Mouse (Mus musculus): ENCODE measurements around the gene Rin2. TPM values are rescaled to one million over a fixed set of nuclear protein-coding genes. Genes with fewer than 3 reads are reported as not detected.

Gene Rin2
- polyA plus RNA-seq, 1 experiment = 8.2 TPM

DNA sequence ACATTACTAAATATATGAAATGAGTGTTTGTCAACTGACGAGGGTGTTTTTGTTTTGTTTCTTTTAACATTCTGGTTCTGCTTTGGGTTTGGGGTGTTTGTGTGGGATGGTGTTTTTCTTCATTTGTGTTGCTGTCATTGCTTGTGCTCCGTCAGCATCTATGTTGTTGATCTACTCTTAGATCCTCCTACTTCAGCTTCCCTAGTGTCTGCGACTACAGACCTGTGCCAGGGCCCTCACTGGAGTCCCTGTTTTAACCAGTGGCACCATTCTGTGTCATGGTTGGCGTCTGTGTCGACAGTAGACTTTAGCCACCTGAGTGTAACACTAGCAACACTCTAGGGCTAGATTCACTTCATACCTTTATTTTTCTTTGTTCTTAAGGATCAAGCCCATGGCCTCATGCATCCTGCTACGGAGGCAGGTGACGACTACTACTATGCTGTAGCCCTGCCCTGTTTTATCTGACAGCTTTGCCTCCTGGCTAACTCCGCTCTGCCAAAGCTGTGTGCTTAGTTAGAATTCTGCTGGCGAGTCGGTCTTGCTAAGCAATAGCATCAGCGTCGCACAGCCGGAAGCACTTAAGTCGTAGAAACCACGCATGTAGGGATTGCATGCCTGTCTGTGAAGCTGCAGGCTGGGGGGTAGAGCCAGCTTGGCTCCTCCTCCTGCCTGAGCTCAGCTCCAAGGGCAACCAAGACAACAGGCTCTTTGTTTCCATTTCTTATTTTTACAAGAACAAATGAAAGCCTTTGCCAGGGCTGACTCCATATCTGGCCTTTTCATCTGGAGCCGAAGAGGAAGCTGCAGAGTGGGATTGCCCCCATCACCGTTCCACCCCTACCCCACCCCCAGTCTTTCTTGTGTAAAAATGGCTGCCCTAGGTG lies 157.2 kb downstream of the Rin2 start:
- H3K36me3 ChIP-seq (ENCODE audit: control insufficient read depth, insufficient read depth, low read length, poor library complexity, severe bottlenecking) = no peaks in the 10 kb centered on the region
- TF ChIP-seq CTCF (IDR thresholded peaks at IDR 0.05; ENCODE audit: low read depth, low read length) (no peak), EP300 (IDR thresholded peaks at IDR 0.05; ENCODE audit: insufficient read depth, low read depth, low read length) (no peak), POLR2A (IDR thresholded peaks at IDR 0.05; ENCODE audit: insufficient read depth, low read length) (no peak)
- no peak overlapping the region for H3K27ac ChIP-seq (ENCODE audit: insufficient read depth, low read length)
- H3K9me3 ChIP-seq (replicated peaks; ENCODE audit: control insufficient read depth, insufficient read depth, low read length, poor library complexity, severe bottlenecking) = no peaks in the 10 kb centered on the region
- H3K27me3 ChIP-seq (ENCODE audit: control insufficient read depth, insufficient read depth, low read length, poor library complexity, severe bottlenecking) = no peaks in the 10 kb centered on the region
- H3K4me3 ChIP-seq (ENCODE audit: low read depth, low read length) = no peak overlapping the region
- H3K9ac ChIP-seq (ENCODE audit: low read depth, poor library complexity, severe bottlenecking) = no peak overlapping the region
- H3K4me1 ChIP-seq (ENCODE audit: control insufficient read depth, insufficient read depth, low read length) = no peaks in the 10 kb centered on the region

DNA sequence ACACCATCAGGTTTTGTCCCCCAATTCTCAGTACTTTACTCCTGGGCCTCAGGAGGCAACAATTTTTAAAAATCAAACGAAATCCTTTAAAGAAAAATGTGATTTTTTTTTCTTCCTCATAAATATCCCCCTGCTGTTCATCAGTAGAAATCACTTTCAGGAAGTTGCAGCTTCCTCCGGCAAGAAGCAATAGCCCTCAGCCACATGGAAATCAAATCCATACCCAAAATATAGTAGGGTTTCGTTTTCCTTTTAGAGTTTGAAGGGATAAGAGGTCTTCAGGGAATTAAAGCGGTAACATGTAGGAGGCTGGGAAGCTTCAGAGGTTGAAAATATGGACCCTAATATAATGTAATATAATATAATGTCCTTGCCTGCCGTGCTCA lies 157.8 kb downstream of the Rin2 start:
- H3K4me1 ChIP-seq (ENCODE audit: control insufficient read depth, insufficient read depth, low read length) = no peaks in the 10 kb centered on the region
- no peak overlapping the region for H3K27ac ChIP-seq (ENCODE audit: insufficient read depth, low read length)
- no peaks in the 10 kb centered on the region for H3K9me3 ChIP-seq (replicated peaks; ENCODE audit: control insufficient read depth, insufficient read depth, low read length, poor library complexity, severe bottlenecking)
- no peaks in the 10 kb centered on the region for H3K27me3 ChIP-seq (ENCODE audit: control insufficient read depth, insufficient read depth, low read length, poor library complexity, severe bottlenecking)
- TF ChIP-seq POLR2A (IDR thresholded peaks at IDR 0.05; ENCODE audit: insufficient read depth, low read length) = no peak
- TF ChIP-seq CTCF (IDR thresholded peaks at IDR 0.05; ENCODE audit: low read depth, low read length) = no peak
- no peak for TF ChIP-seq EP300 (IDR thresholded peaks at IDR 0.05; ENCODE audit: insufficient read depth, low read depth, low read length)
- no peak overlapping the region for H3K9ac ChIP-seq (ENCODE audit: low read depth, poor library complexity, severe bottlenecking)
- H3K36me3 ChIP-seq (ENCODE audit: control insufficient read depth, insufficient read depth, low read length, poor library complexity, severe bottlenecking) = no peaks in the 10 kb centered on the region
- H3K4me3 ChIP-seq (ENCODE audit: low read depth, low read length) = no peak overlapping the region

DNA sequence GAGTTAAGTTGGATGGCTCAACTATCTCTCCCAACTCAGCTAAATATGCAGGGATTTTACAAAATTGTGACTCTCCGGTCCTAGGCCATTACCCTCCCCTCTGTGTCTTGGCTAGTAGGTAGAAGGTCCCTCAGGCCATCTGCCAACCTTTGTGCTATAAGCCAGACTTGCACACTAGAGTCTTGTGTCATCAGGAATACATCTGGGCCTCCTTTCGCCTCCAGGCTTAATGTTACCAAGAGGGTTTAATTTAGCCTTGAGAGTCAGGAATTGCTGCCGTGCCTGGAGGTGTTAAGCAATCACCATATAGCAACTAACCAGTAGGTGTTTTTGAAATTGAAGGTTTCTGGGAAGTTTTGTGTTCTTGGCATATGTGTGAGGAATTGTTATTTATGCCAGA lies 158.3 kb downstream of the Rin2 start:
- TF ChIP-seq CTCF (IDR thresholded peaks at IDR 0.05; ENCODE audit: low read depth, low read length) (no peak), EP300 (IDR thresholded peaks at IDR 0.05; ENCODE audit: insufficient read depth, low read depth, low read length) (no peak), POLR2A (IDR thresholded peaks at IDR 0.05; ENCODE audit: insufficient read depth, low read length) (no peak)
- Histone ChIP-seq H3K27ac (ENCODE audit: insufficient read depth, low read length) (no peak overlapping the region), H3K4me1 (ENCODE audit: control insufficient read depth, insufficient read depth, low read length) (no peaks in the 10 kb centered on the region)

DNA sequence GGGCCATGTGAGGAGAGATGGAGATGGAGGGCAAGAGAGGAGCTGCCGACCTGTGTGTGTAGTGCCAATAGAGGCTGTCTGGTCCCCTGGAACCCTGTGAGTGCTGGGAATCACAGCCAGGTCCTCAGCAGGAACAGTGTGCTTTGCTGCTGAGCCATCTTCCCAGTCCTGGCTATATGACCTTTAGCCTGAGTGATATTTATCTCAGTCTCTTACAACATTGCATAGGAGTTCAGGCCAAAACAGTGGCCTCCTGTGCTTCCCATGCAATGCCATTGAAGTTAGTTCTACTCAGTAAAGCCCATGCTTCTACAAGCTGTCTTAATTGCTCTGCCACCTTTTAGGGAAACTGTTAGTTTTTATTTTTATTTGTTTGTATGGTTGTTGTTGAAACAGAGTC lies 160.9 kb downstream of the Rin2 start:
- H3K27me3 ChIP-seq (ENCODE audit: control insufficient read depth, insufficient read depth, low read length, poor library complexity, severe bottlenecking) = no peaks in the 10 kb centered on the region
- H3K4me3 ChIP-seq (ENCODE audit: low read depth, low read length) = no peak overlapping the region
- H3K9me3 ChIP-seq (replicated peaks; ENCODE audit: control insufficient read depth, insufficient read depth, low read length, poor library complexity, severe bottlenecking) = no peaks in the 10 kb centered on the region
- no peak overlapping the region for H3K27ac ChIP-seq (ENCODE audit: insufficient read depth, low read length)
- TF ChIP-seq POLR2A (IDR thresholded peaks at IDR 0.05; ENCODE audit: insufficient read depth, low read length) = no peak
- TF ChIP-seq EP300 (IDR thresholded peaks at IDR 0.05; ENCODE audit: insufficient read depth, low read depth, low read length) = no peak
- TF ChIP-seq CTCF (IDR thresholded peaks at IDR 0.05; ENCODE audit: low read depth, low read length) = no peak
- H3K9ac ChIP-seq (ENCODE audit: low read depth, poor library complexity, severe bottlenecking) = no peak overlapping the region
- H3K36me3 ChIP-seq (ENCODE audit: control insufficient read depth, insufficient read depth, low read length, poor library complexity, severe bottlenecking) = no peaks in the 10 kb centered on the region
- H3K4me1 ChIP-seq (ENCODE audit: control insufficient read depth, insufficient read depth, low read length) = no peaks in the 10 kb centered on the region

More for the DNA sequence above, 158.3 kb downstream of the Rin2 start:
- no peak overlapping the region for H3K4me3 ChIP-seq (ENCODE audit: low read depth, low read length)
- H3K9ac ChIP-seq (ENCODE audit: low read depth, poor library complexity, severe bottlenecking) = no peak overlapping the region
- H3K36me3 ChIP-seq (ENCODE audit: control insufficient read depth, insufficient read depth, low read length, poor library complexity, severe bottlenecking) = no peaks in the 10 kb centered on the region
- H3K9me3 ChIP-seq (replicated peaks; ENCODE audit: control insufficient read depth, insufficient read depth, low read length, poor library complexity, severe bottlenecking) = no peaks in the 10 kb centered on the region
- no peaks in the 10 kb centered on the region for H3K27me3 ChIP-seq (ENCODE audit: control insufficient read depth, insufficient read depth, low read length, poor library complexity, severe bottlenecking)

DNA sequence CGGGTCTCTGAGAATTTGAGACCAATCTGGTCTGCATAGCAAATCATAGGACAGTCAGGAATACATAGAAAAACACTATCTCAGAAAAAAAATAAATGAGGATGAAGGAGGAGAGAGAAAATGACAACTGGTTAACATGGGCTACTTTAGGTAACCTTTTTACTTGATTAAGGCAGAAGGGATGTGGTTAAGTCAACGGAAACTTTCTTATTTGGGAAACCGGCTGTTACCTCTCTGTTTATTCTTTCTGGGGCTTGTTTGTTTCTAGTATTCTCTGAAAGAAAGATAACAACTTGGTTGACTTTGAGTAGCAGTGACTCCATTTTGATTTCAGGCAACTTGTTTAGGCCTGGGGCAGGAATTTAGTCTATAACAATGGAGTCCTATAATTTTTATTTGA lies 163.7 kb downstream of the Rin2 start:
- Histone ChIP-seq H3K4me1 (ENCODE audit: control insufficient read depth, insufficient read depth, low read length) (no peaks in the 10 kb centered on the region), H3K4me3 (ENCODE audit: low read depth, low read length) (no peak overlapping the region), H3K9ac (ENCODE audit: low read depth, poor library complexity, severe bottlenecking) (no peak overlapping the region), H3K27me3 (ENCODE audit: control insufficient read depth, insufficient read depth, low read length, poor library complexity, severe bottlenecking) (no peaks in the 10 kb centered on the region), H3K27ac (ENCODE audit: insufficient read depth, low read length) (no peak overlapping the region), H3K9me3 (replicated peaks; ENCODE audit: control insufficient read depth, insufficient read depth, low read length, poor library complexity, severe bottlenecking) (no peaks in the 10 kb centered on the region), H3K36me3 (ENCODE audit: control insufficient read depth, insufficient read depth, low read length, poor library complexity, severe bottlenecking) (no peaks in the 10 kb centered on the region)
- TF ChIP-seq CTCF (IDR thresholded peaks at IDR 0.05; ENCODE audit: low read depth, low read length) (no peak), EP300 (IDR thresholded peaks at IDR 0.05; ENCODE audit: insufficient read depth, low read depth, low read length) (no peak)

DNA sequence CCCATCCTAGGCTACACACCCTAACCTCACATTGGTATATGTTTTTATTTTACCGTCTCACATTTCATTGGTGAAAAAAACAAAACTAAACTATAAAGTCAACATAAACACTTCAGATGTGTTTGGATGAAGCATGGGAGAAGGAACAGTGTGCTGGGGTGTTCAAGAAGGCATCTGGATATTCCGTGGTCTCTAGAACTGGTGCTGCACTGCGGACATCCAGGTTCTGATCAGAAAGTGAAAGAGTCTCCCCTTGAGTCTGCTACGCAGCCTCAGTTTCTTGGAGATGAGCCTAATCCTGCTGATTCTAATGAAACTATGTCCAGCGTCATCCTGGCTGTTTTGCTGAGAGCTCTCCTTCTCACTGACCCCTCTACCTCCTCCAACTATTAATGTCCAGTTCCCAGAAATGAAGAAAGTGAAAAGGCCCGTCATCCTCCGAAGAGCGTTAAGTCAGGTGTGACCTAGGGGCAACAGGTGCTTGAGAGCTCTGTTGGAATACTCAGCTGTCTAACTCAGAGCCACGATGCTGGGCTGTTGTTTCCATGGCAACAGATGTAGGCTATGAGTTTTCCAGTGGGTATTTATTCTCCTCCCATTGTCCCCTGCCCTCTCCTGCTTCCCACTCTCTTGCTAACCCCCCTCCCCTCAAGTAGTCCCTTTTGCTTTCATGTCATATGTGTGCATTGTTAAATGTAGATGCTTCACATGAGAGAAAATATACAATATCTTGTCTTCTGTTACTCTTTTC lies 164.7 kb downstream of the Rin2 start:
- no peaks in the 10 kb centered on the region for H3K4me1 ChIP-seq (ENCODE audit: control insufficient read depth, insufficient read depth, low read length)
- no peak overlapping the region for H3K27ac ChIP-seq (ENCODE audit: insufficient read depth, low read length)
- H3K27me3 ChIP-seq (ENCODE audit: control insufficient read depth, insufficient read depth, low read length, poor library complexity, severe bottlenecking) = no peaks in the 10 kb centered on the region
- TF ChIP-seq CTCF (IDR thresholded peaks at IDR 0.05; ENCODE audit: low read depth, low read length) = no peak
- no peak for TF ChIP-seq POLR2A (IDR thresholded peaks at IDR 0.05; ENCODE audit: insufficient read depth, low read length)
- TF ChIP-seq EP300 (IDR thresholded peaks at IDR 0.05; ENCODE audit: insufficient read depth, low read depth, low read length) = no peak
- no peak overlapping the region for H3K9ac ChIP-seq (ENCODE audit: low read depth, poor library complexity, severe bottlenecking)
- no peaks in the 10 kb centered on the region for H3K36me3 ChIP-seq (ENCODE audit: control insufficient read depth, insufficient read depth, low read length, poor library complexity, severe bottlenecking)
- no peaks in the 10 kb centered on the region for H3K9me3 ChIP-seq (replicated peaks; ENCODE audit: control insufficient read depth, insufficient read depth, low read length, poor library complexity, severe bottlenecking)
- H3K4me3 ChIP-seq (ENCODE audit: low read depth, low read length) = no peak overlapping the region

Measured in ES-Bruce4 (cell line).